Mouse (Mus musculus) left cerebral cortex, postnatal 4 days (tissue): ENCODE data around the gene Ikzf3. TPM values are rescaled to one million over a fixed set of nuclear protein-coding genes. Genes with fewer than 3 reads are reported as not detected.

Experiments used
- DNase-seq: peaks from one replicate; pipeline ENCODE4 v3.0.0-alpha.2; 2022
- intact Hi-C: fragments of 180-260 bp; cut with DNase I; formaldehyde crosslinking; loops from one replicate; pipeline ENCODE4 v1.15.1; 2025
- total RNA-seq, 2 experiments: library from RNA; stranded (reverse); gene quantifications; 2 replicates each; pipeline ENCODE4 v1.2.3; 2021

Gene Ikzf3
- total RNA-seq, 2 experiments from 2014 or later: 0.38 to 0.46 TPM

GRCm38 (mm10) chr11:98449921-98450771 is 95.7 kb downstream of the Ikzf3 start:
- peak; percentile 16 for DNase-seq
- intact Hi-C loops: no loop called here

- no peak for DNase-seq
- intact Hi-C loops: no loop called here
Observed at GRCm38 (mm10) chr11:98449419-98449818, 96.4 kb downstream of the Ikzf3 start.

GRCm38 (mm10) chr11:98448191-98448790 is 97.5 kb downstream of the Ikzf3 start:
- intact Hi-C loops: no loop called here
- no peak for DNase-seq

- intact Hi-C loops: no loop called here
- DNase-seq: no peak
Observed at GRCm38 (mm10) chr11:98447475-98447834, 98.4 kb downstream of the Ikzf3 start.

GRCm38 (mm10) chr11:98446562-98447474 is 99.0 kb downstream of the Ikzf3 start:
- DNase-seq: peak; percentile 17
- intact Hi-C loops: no loop called here

- intact Hi-C loops: no loop called here
- DNase-seq: no peak
Observed at GRCm38 (mm10) chr11:98446213-98446561, 99.6 kb downstream of the Ikzf3 start, which contains the start of gene Grb7. TSS of gene Grb7 (plus strand) at chr11:98446394.

GRCm38 (mm10) chr11:98445679-98446078 is 100.2 kb downstream of the Ikzf3 start:
- intact Hi-C loops: no loop called here
- no peak for DNase-seq

- DNase-seq: no peak
- intact Hi-C loops: no loop called here
Observed at GRCm38 (mm10) chr11:98445238-98445637, 100.6 kb downstream of the Ikzf3 start.

- DNase-seq: no peak
- intact Hi-C loops: no loop called here
Observed at GRCm38 (mm10) chr11:98443688-98444087, 102.1 kb downstream of the Ikzf3 start.

GRCm38 (mm10) chr11:98438331-98439158 is 107.3 kb downstream of the Ikzf3 start, which contains the start of gene Mien1:
TSS of gene Mien1 (minus strand) at chr11:98438991.
- intact Hi-C loops: no loop called here
- DNase-seq: peak; percentile 97

- intact Hi-C loops: no loop called here
- no peak for DNase-seq
Observed at GRCm38 (mm10) chr11:98437441-98437840, 108.4 kb downstream of the Ikzf3 start.

GRCm38 (mm10) chr11:98435723-98436122 is 110.1 kb downstream of the Ikzf3 start:
- no peak for DNase-seq
- intact Hi-C loops: no loop called here

GRCm38 (mm10) chr11:98431743-98432502 is 113.9 kb downstream of the Ikzf3 start:
- intact Hi-C loops: no loop called here
- no peak for DNase-seq

- intact Hi-C loops: no loop called here
- no peak for DNase-seq
Observed at GRCm38 (mm10) chr11:98428436-98428835, 117.4 kb downstream of the Ikzf3 start.

- DNase-seq: no peak
- intact Hi-C loops: no loop called here
Observed at GRCm38 (mm10) chr11:98426592-98426991, 119.2 kb downstream of the Ikzf3 start.

GRCm38 (mm10) chr11:98418939-98419547 is 126.8 kb downstream of the Ikzf3 start:
- intact Hi-C loops: no loop called here
- no peak for DNase-seq

- no peak for DNase-seq
- intact Hi-C loops: no loop called here
Observed at GRCm38 (mm10) chr11:98418273-98418672, 127.6 kb downstream of the Ikzf3 start.

- no peak for DNase-seq
- intact Hi-C loops: no loop called here
Observed at GRCm38 (mm10) chr11:98417074-98417473, 128.8 kb downstream of the Ikzf3 start.
